Mouse (Mus musculus): ENCODE data around the gene Gm2174.
A peak's percentile ranks its signal among the peaks of the same experiment; 100 is the strongest.

Gm2174 gene

DNA sequence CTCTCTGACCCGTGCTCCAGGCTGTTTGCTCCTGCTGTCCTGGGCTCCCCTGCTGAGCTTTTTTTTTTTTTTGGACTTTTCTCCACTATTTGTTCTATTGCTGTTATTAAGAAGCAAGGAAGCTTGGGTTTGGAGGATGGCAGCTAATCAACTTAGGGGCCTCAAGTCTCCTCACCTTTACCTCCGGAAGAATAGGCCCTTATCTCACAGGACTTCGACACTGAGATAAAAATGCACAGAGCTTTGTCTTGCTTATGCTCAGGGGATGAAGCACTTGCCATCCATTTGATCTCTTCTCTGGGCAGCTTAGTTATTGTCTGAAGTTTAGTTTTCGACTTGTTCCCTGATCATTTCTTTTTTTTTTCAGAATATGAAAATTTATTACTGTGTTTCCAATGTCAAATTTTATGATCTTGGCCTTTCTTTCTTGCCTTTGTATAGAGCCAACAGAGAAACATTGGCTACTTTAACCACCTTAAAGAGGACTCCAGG is at the start of gene Gm2174:
Gm2174 (plus strand) TSS at position 442 of the 492 bp plus-strand sequence.
- no peak for DNase-seq (ENCODE audit: low read depth, low spot score)

DNA sequence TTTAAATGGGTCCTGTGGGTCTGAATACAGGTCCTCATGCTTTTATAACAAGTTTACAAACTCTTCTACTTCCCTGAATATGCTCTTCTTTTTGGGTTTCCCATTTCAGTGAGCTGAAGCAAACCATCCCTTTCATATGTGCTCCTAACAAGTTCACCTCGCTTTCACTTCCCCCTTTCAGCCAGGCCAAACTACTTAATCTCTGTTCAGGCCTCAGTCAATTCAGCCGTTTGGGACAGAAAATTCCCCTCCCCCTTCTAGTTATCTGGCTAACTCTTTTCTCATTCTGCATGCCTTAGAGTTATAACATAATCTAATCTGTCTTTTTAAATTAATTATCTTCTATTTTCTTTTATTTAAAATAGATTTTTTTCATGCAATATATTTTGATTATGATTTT is 43.1 kb upstream of the Gm2174 start:
- no peak for DNase-seq (ENCODE audit: low read depth, low spot score)

DNA sequence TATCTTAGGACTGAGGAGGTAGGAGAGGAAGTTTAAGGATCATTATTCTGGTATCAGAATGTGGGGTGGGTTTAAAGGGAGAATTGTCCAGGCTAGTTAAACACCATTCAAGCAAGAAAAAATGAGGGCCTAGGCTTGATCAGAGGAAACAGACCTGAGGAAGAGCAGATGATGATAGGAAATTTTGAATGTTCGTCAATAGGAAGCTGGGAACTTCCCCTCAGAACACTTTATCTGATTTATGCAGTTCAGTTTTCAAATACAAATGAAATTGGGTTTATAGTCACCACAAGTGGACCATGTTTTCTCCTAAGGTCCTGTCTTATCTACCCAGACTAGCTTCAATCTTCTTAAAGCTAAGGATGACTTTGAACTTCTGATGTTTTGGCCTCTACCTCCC is 42.3 kb upstream of the Gm2174 start:
- no peak for DNase-seq (ENCODE audit: low read depth, low spot score)

DNA sequence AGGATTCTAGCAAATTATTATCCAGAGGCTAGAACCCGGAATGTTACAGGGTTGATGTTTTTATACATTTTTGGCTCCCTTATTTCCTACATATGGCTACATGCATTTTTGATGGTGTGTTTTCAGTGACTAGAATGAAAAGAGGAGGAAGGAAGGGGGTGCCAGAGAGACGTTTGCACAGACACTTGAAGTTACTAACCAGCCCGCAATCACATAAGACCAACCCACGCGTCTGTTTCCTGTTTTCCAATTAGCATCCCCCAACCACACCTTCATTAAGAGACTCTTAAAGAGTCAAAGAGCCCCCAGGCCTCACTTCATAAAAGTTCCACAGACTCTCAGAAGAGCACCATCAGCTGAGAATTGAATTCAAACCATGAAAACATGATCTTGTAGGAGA is 41.6 kb upstream of the Gm2174 start:
- no peak for DNase-seq (ENCODE audit: low read depth, low spot score)

DNA sequence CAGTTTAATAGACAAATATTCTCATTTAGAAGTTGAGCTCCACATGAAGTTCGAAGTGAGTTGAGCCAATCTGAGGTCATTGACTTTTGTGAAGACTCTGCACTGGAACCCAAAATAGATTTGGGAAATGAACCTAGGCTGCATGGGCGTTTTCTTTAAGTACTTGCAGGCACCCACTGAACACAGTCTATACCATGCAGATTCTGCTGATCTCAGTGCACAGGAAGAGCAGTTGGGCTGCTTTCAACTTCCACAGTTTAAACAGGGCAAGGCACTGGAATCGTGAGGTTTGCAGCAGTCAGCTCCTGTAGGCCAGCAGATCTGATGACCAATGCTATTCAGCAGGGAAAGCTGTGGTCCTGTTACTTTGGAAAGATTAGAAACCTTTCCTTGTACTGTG is 31.5 kb upstream of the Gm2174 start:
- DNase-seq (ENCODE audit: low read depth, low spot score): peak; percentile 5

DNA sequence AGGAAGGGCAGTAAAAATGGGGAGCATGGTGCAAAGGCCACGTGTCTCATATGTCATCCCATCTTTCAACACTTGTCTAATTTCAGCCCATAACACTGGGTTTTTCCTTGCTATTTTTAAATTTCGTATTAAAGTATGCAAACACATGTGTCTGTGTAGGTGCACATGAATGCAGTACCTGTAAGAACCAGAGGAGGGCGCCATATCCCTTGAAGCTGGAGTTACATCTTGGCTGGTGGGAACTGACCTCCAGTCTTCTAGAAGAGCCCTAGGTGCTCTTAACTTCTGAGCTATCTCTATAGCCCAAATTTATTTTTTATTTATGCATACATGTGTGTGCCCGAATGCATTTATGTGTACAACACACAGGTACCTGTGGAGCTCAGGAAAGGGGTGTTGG is 30.2 kb upstream of the Gm2174 start:
- DNase-seq (ENCODE audit: low read depth, low spot score): no peak

DNA sequence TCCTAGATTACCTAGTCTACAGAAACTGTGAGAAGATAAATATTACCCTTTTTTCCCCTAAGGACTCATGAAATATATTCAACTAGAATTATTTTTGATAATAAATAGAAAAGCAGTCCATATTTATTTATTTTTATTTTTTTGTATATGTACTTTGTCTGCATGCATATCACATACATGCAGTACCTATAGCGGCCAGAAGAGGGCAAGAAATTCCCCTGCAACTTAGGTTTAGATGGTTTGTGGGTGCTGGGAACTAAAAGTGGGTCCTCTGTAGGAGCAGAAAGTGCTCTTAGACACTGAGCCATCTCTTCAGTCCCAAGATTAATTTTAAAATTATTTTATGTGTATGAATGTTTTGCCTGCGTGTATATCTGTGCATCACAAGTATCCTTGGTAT is 17.2 kb upstream of the Gm2174 start:
- no peak for DNase-seq (ENCODE audit: low read depth, low spot score)

DNA sequence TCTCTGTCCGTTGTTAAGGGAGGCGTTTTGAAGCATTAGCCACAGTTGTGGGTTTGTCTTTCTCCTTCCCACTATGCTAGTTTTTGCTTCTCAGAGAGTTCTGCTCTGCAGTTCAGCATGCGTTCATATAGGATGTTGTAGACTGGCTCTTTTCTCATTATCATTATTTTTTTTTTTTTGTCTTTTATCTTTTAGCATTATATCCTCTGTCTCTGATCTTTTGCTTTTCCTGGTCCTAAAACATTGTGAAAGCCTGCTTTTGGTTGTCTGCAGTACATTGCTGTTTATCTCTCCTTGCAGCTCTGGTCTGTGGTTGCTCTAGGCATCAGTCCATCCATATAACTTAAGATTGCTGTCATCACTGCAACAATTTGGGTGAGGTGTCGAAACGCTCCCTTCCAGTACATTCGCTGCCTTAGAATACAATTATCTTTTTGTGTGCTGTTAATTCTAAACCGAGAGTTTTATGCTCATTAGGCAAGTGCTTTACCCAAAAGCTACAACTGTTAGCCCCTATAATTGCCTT is 11.9 kb upstream of the Gm2174 start:
- DNase-seq (ENCODE audit: low read depth, low spot score): no peak

DNA sequence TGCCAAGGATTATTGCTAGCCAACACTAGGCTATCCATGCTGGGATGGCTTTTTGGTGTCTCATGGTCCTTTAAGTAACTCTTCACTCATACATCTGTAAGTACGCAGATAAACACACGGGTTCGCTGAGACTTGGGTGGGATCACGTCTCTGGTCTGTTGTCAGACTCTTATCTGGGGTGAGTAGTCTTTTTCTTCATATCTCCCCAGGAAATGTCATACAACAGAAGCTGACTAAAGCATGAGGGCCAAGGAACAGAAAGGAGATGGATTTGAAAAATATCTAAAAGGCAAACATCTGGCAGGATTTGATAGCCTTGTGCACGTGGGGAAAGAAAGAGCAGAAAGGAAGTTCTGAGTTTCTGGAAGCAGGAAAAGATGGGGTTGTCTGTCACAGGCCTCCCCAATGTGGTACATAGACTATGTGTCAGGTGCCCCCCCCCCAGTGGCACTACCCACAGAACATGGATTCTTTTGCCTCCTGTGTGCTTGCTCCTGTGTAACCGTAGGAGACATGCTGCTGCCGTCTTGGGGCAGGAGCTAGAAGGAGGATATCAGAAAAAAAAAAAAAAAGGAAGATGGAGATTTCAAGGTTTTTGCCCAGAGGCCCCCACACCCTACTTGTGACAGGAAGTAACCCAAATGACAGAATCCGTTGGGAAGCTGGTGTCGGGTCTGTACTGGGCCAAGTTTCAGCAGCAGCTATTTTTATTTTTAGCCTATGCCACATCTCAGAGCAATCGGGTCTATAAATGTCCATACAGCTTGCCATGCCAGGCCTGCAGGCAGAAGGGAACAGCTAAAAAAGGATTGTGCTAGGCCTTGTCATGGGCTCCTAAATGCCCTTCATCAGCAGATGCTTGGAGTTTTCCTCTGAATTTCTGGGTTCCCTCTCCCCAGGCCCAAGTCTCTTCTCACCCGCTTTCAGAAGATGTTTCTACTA is 1.0 kb upstream of the Gm2174 start:
- no peak for DNase-seq (ENCODE audit: low read depth, low spot score)

DNA sequence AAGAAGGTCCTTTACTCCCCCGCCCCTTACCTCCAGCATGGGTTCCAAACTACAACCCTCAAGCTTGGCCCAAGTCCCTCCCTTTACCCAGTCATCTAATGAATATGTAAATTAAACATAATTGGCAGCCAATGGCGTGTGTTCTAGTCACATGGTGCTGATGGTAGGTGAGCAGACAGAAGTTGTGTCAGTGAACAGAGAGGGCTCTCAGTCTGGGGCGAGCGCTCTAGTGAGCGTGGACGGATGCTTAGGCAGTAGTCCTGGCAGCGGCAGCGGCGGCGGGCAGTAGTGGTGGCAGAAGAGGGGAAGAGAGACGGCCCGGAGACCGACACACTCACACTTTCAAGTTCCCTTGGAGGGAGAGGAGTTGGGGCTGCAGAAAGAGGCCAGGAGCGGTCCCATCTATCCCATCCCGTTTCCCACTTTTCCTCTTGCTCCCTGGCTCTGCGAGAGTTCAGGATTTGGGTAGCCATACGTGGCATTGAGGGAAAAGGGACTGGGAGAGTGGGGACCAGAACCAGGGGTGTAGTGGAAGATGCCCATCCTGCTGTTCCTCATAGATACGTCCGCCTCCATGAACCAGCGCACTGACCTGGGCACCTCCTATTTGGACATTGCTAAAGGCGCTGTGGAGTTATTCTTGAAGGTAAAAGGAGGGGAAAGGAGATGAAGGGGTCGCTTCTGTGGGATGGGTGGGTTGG is 7.1 kb downstream of the Gm2174 start, which contains the start of gene Ints6l:
Ints6l (plus strand) TSS at position 187 of the 701 bp plus-strand sequence.
- DNase-seq (ENCODE audit: low read depth, low spot score): peak; percentile 83

DNA sequence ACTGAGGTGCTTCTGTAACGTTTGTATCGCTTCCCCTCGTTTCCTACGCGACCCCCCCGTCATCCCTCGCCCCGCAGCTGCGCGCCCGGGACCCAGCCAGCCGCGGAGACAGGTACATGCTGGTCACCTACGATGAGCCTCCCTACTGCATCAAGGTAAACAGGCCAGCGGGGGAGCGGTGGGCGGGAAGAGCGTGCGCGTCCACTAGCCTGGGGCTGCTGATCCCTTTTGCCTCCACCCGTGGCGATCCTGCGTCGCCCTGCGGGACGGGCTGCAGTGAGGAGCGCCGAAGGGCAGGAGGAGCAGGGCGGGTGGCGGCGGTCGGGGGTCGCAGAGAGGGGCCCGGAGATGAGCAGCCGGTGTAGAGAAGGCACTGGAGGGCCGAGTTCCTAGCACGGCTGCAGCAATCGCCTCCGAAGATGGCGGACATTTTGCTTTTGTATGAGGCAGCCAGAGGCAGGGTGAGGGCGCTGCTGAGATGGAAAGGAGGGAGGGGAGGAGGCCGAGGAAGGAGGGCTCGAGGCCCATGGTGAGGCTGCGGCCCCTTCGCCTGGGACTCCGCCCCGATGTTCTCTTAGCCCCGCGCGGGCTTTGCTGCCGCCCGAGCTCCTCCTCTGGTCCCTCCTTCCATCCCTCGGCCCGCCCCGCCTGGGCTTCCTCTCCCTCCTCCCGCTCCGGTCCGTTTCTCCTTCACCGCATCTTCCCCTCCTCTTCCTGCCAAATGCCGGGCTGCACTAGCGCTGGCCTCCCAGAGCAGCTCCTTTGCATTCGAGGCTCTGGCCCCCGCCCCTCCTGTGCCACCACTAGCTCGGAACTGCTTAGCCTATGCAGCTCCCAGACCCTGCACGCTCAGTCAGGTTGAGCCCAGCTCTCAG is 7.8 kb downstream of the Gm2174 start:
- DNase-seq (ENCODE audit: low read depth, low spot score): peak; percentile 83

DNA sequence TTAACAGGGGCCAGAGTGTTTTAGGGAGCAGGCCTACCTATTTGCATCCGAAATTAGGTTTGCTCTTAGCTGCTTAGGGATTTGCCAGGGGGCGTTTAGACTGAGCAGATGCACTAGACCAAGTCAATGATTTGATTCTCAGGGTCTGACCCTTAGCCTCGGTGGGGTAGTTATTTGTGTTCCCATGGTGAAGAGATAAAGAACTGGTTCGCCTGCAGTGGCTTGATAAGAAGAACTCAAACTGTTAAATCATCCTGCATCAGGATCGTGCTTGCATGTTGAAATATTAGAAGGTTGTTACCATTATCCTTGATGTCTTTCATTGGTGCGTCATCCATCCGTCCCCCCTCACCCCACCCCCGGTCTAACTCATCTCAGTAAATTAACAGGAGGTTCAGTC is 8.6 kb downstream of the Gm2174 start:
- DNase-seq (ENCODE audit: low read depth, low spot score): no peak

DNA sequence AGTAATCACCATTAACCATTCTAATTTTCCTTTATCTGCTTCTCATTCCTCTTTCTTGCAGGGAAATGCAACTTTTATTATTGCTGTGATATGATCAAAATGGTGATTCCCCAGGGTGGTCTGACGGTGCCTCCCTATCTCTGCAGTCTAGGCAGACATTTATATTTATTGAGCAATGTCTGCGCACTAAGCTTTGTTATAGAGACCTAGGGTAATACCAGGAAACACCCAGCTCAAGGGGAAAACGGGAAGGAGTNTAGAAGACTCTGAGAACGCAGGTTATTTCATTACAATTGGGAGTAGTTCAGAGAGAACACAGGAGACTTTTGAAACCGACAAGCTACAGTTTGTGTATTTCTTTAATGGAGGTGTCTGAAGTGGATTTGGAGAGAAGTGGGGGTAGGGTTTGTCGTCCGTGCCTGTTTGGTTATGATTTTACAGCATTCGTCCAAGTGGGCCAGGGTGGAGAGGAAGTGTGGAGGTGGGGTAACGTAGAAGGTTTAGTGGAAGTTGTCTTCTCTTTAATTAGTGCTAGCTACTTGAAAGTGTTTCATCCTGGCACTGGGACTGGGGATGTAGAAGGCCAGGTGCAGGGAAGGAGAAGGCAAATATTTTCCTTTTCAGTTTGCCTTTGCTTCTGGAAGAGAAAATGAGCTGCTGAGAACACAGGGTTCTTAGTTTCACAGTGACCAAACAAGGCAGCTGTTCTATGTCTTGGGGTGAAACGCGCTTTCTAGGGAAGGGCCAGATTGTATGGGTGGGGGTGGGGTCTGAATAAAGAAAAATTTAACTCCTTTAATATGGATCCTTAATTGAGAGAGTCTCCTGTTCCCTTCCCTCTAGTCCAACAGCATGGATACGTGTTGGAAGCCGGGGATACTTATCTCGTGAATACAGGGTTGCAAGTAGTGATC is 14.5 kb downstream of the Gm2174 start:
- no peak for DNase-seq (ENCODE audit: low read depth, low spot score)

DNA sequence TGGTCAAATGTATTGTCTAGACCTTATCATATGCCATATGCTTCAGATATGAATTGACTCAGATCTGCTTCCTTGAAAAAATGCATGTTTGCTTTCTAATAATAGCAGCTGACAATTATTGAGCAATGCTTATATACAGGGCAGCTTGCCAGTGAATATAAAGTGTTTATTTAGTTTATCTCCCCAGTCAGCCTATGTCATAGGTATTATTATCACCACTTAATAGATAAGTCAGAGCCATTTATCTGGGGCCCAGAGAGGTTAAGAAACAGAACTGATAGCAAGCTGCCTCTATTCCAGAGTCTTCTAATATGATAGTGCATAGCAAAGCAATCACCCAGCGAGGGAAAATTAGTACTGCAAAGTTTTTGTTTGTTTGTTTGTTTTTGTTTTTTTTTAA is 17.1 kb downstream of the Gm2174 start:
- no peak for DNase-seq (ENCODE audit: low read depth, low spot score)

DNA sequence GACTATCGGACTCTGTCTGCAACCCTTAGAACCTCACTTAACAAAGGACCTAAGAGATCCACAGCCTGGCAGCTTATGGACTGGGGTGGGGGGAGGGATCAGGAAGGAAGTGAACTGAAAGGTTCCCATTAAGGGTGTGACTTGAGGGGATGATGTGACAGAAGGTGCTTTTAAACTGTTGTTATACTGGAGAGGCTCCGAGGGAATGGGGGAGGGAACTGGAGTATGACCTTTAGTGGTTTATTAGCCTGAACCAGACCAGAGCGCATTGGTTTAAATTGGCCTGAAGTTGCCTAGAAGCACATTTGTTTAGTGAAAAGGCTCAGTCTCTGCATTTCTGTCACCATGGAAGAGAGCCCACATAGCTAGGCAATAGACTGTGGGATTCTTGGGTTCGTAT is 19.9 kb downstream of the Gm2174 start:
- no peak for DNase-seq (ENCODE audit: low read depth, low spot score)

DNA sequence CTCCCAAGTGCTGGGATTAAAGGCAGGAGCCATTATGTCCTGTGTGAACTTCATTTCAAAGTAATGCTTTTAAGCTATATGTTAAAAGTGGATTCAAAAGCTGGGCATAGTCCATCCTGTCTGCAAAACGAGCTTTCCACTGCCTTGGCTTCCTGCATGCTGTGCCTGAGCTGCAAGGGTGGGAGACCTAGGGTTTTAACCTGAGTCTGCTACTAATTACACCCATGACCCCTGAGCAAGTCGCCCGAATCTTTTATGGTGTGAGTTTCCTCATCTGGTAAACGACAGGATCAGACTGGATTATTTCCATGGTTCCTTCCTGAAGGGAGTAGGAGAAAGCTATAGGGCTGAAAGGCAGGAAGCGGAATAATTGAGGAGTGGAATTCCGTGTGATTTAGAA is 20.7 kb downstream of the Gm2174 start:
- no peak for DNase-seq (ENCODE audit: low read depth, low spot score)

DNA sequence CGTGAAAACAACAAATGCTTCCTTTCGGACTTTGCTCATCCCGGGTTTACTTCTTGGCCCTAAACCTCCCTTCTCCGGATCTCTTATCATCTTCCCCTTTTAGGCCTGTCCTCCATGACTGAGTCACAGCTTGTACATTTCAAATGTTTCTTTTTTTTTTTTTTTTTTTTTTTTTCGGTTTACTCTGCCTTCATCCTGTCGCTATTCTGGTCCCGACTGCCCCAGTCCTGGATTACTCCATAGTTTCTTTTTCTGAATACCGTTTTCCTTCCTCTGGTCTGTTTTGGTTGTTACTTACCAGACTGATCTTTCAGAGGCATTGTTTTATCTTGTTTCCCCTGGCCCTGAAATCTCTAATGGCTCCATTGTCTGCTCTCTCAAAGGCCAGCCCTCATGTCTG is 26.3 kb downstream of the Gm2174 start:
- DNase-seq (ENCODE audit: low read depth, low spot score): no peak

DNA sequence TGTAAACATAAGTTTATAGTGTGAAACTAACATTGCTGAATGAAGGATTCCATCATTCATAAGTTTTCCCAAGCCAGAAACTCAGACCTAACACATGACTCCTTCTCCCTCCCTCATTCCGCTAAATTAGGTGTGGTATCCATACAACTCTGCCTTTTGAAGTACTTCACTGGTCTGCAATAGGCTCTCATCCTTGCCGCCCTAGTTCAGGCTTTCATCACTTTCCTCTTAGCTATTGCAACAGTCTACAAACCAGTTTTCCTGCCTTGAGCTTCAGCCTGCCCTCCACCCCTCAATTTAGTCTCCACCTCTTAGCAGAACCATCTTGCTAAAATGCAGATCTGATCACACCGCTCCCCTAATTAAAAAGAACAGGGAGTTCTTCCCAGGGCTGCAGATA is 29.8 kb downstream of the Gm2174 start:
- DNase-seq (ENCODE audit: low read depth, low spot score): no peak

DNA sequence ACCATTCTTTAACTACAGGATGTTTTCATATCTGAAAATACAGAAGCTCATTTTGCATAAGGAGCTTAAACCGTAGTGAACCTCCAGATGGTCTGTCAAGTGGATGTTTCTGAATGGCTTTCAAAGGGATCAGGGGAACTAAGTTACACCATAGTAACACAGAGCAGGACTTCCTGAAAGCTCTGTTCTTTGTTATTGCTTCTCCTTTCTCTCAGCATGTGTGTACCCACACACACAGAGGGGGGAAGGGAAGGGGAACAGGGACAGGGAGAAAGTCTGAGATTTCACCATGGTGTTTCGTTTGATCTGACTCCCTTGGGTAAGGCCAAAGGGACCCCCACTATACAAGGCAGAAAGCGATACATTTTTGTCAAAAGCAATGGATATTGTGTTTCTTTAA is 34.1 kb downstream of the Gm2174 start:
- DNase-seq (ENCODE audit: low read depth, low spot score): no peak

DNA sequence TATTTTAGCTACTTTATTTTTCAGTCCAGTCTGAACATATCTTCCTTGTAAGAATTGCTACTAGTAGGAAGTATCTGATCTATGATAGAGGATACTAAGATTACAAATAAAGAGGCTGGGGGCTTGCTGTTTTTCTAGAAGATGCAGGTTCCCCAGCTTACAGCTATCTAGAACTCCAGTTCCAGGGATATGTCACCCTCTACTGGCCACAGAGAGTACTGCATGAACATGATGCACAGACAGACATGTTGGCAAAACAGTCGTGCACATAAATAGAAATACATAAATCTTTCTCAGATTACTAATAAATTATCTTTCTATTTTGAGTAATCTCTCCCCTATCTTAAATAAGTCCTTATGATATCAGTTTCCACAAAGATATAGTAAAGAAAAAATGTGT is 42.0 kb downstream of the Gm2174 start:
- no peak for DNase-seq (ENCODE audit: low read depth, low spot score)

All from telencephalon, adult 2 months (tissue).